Mouse (Mus musculus): ENCODE measurements around the gene Espn.
A peak's percentile ranks its signal among the peaks of the same experiment; 100 is the strongest.

Espn gene

DNA sequence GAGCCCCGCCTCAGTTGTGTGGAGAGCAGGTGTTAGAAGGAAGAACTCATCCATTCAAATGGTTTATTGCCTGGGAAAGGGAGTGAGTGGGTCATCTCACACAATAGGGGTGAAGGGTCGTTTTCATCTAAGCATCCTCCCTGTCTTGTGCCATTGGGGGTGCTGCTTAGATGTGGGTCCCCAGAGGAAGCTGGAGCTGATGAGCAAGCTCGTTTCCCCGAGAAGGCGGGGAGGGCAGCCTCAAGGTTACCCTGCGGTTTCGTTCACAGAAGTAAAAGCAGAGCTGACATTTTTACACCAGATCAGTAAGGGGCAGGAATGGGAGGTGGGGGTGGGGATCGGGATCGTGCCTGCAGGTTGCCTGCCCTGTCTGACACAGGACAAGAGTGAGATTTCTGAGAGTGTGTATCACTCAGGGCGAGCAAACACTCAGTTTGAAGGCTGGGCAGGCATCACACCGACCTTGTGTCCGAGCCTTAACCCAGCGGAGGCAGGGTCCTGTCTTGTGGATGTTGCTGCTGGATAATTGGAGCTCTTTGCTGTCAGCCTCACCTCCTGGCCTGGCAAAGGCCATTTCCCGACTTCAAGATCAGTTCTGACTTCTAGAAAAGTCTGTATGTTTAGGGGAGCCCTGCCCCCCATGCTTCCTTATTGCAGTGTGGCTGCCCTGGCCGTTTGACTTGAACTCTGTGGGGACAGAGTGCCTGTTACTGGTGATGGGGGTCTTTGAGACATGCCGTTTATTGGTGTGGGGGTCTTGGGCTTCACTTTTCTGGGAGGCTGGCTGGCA, 26.9 kb upstream of the Espn start:
- DNase-seq (ENCODE audit: low read depth, low spot score), result no peak

DNA sequence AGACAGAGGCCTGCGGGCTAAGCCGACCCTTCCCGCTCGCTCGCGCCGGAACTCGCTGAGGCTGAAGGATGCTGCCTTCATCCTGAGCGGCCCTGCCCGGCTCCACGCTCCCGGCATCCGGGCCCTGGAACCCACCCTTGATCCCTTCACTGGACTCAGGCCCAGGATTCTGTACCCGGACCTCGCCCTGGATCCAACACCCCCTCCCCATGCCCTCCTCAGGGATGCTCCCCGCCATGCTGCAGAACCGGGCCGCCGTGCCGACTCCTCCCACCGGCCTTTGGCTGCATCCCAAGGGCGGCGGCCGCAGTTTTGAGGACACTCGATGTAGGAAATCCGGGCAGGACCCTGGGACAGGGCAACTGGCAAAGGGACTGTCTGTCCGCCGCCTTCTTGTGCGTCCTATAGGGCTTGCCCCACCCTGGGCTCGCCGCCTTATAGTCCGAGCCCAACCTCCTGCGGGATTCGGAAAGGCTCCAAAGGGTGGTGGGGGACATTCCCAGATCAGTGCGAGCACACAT, 26.2 kb upstream of the Espn start:
- no peak for DNase-seq (ENCODE audit: low read depth, low spot score)

DNA sequence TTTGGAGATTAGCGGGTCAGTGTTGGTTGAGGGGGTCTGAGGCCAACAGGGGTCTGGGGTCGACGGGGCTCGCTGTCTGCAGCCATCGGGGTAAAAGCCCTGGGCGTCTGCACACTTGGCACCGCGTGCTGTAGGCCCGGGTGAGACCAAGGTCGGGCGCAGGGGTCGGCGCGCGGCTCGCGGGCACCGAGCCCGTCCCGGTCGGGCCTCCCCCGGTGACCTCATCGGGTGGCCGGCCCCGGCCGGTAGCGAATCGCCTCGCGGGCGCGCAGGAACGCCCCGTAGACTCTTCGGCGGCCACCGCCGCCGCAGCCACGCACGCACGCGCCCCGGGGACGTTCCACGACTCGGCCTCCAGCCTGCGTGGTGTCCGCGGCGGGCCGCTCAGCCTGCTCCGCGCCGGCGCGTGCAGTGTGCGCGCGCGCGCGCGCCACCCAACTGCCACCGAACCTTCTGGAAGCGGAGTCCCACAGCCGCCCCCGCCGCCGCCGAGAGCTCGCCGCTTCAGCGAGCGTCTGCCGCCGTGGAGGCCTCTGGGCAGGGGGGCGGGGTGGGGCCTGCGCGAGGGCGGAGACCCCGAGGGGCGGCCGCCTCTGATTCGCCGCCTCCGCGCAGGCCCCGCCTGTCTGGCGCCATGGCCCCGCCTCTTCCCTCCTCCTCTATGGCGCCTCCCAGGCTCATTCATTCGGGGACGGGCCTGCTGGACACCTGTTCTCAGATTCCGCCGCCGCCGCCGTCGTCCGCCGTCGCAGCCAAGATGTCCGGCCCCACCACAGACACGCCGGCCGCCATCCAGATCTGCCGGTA, 25.6 kb upstream of the Espn start, which contains the start of gene Acot7:
Acot7 (plus strand) TSS at position 598 of the 807 bp plus-strand sequence.
- DNase-seq (ENCODE audit: low read depth, low spot score), result peak; percentile 83

DNA sequence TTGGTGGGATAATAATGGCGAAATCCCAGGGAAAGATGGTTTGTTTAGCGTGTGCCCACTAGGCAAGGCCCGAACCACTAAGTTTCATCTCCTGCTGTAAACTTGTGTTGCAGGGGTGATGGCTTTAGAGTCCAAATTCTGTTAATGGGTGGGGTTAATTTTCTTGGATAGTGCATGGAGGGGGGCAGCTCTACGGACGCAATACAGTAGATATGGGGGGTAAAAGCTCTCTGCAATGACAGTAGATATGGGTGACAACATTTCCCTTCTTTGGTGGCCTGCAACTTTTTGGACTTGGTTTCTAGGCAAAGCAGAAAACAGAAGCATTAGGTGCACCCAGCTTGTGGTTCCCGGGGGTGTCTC, 25.0 kb upstream of the Espn start:
- DNase-seq (ENCODE audit: low read depth, low spot score), result no peak

DNA sequence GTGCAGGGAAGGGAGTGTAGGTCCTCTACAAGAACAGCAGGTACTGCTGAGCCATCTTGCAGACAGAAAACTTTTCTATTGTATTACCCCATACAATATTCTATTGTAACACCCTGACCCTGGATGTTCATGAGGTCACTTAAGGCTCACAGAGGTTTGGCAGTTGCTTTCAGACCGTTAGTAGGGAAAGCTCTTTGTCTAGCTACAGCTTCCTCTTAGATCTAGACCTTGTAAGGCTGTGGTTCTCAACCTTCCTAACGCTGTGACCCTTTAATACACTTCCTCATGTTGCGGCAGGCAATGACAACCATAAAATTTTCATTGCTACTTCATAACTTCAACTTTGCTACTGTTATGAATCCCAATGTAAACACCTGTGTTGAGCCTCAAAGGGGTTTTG, 24.5 kb upstream of the Espn start:
- no peak for DNase-seq (ENCODE audit: low read depth, low spot score)

DNA sequence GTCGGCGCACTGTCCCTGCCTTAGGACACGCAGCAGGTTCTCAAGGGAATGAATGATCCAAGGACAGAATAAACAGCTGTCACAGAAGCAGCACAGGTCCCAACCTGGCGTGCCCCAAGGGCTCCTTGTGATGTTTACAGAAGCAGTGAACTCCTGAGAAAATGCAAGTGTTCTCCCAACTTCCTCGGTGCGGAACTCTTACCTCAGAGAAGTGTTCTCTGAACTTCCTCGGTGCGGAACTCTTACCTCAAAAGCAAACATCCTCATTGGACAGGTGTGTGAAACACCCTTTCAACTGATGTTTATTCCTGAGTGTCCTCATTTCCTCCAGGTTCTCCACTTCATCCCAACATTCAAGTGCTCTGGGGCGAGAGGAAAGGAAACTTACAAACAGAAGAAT, 21.8 kb upstream of the Espn start:
- DNase-seq (ENCODE audit: low read depth, low spot score), result no peak

DNA sequence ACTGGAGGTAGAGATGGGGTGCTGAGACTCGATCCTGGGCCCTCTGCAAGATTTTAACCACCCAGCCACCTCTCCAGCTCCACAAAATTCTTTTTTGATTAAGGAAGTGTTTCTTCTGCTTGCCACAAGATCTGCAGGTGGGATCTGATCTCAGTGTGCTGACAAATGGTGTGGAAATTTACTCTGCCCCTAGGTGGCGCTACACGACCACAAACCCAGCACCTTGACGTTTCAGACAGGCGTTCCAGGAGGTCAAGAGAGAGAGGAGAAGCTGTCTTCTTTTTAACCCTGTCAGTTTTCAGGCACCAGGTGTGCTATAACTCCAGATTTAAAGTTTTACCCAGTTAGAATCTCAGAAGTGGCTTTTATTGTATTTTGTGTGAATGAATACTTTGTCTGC, 20.9 kb upstream of the Espn start:
- peak; percentile 72 for DNase-seq (ENCODE audit: low read depth, low spot score)

DNA sequence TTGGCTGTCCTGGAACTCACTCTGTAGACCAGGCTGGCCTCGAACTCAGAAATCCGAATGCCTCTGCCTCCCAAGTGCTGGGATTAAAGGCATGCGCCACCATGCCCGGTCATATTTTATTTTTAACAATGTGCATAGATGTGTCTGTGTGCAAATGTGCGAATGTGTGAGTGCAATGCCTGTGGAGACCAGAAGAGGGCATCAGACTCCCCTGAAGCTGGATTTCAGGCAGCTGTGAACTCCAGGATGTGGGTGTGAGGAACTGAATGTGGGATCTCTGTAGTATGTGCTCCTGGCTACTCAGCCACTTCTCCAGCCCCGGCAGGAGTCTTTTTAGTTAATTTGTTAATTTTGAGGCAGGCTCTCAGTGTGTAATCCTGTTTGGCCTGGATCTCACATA, 19.4 kb upstream of the Espn start:
- DNase-seq (ENCODE audit: low read depth, low spot score), result no peak

DNA sequence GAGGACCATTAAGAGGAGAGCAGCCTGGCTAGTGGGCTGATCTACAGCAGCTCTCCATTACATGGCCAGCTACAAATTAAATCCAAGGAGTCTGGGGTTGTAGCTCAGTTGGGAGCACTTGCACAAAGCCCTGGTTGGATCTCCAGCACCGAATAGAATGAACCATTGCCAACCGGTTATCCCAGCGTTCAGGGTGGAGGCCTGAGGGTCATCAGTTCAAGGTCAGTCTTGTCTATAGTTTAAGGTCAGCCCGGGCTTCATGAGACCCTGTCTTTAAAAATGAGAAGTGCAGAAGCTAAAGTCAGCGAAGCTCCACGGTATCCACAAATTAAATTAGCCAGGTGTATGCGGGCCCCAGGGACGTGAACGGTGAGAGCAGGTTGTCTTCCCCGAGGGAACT, 18.1 kb upstream of the Espn start:
- DNase-seq (ENCODE audit: low read depth, low spot score), result no peak

DNA sequence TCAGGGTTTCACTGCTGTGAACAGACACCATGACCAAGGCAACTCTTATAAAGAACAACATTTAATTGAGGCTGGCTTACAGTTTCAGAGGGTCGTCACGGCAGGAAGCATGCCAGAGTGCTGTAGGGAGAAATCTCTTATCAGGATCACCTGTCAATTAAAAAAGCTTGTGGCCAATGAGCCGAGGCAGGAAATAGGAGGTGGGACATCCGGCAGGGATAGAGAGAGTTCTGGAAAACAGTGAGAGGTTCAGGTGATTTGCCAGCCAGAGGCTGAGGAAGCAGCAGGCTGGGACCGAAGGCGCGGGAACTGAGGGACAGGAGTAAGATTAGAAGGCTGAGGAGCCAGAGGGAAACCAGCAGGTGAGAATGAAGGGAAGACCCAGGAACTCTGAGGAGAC, 16.9 kb upstream of the Espn start:
- DNase-seq (ENCODE audit: low read depth, low spot score), result no peak

DNA sequence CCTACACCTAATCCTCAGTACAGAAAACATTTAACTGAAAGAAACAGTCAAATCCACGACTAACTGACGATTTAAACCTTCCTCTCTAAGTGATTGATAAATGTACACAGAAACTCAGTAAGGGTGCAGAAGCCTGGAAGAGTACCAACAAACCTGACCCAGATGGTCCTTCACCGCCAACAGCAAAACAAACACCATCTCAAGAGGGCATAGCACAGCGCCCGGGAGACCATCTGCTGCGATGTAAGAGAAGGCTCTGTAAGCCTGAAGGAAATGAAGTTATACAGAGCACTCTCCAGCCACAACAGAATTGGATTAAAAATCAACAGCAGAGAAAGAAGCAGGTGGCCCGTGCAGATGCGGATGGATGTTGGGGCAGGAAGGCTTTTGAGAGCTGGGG, 15.9 kb upstream of the Espn start:
- DNase-seq (ENCODE audit: low read depth, low spot score), result no peak

DNA sequence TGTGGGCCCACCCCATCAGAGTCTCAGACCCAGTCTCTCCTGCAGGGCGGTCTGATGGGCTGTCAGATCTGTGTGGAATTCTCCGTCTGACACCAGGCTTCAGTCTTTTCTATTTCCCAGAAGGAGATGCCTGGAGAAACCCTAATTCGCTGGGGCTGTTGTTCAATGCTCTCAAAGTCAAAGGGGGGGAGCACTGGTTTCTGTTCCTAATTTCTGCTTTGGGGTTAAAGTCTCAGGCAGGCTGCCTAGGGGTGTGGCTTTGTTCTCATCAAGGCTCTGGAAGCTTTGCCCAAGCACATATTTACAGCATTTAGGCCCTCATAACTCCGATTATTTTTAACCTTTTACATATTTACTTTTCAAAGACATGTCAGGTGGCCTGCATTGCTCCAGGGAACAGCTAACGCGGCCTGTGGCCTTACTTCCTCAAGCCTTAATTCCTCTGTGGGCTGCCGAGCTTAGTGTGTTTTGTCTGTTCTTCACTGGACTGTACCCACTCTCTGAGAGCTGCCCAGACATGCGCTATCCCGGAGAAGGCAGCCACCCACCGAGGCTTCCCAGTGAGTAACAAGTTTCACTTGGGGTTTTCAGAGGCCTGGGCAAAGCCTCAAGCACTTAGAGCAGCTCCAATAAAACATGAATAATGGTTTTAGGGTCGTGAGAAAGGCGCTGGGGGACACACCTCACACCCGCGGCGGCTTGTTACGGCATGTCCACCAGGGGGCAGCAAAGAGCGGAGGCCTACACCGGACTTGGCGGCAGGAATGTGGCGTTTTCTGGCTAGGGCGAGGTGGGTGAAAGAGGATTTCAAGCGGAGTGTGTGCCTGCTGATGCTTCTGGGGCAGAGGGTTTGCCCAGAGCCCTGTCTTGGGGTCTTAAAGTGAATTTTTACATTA, 13.1 kb upstream of the Espn start:
- no peak for DNase-seq (ENCODE audit: low read depth, low spot score)

DNA sequence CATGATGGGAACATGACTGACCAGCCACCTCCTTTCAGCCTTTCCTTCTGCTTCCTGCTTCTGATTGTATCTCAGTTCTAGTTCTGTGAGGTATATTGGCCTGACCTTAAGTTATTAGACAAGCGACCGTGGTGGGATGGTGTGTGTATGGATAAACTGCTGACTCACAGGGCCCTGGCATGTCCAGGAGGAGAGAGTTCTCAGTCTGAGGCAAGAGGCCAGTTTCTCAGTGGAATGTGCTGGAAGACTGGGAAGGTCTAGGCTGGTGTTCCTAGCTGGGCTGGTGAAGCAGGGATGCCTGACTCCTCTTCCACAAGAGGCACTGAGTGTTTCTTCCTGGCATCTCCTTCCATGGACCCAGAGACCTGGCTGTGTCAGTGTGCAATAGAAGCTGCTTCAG, 10.6 kb upstream of the Espn start:
- no peak for DNase-seq (ENCODE audit: low read depth, low spot score)

DNA sequence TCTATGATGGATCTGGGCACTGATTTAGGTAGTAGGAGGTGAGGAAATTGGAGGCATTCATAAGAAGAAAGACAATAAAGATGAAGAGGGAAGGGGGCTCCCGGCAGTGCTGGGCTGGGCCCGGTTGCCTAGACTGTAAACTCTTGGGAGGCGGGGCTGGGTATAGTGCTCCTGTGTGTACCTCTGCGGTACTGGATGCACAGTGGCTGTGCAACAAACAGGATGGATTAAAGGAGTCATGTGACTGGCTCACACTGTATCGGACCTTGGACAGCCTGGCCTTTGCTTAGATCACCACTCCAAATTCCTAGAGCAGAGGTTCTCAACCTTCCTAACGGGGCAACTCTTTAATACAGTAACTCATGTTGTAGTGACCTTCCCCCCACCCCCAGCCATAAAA, 9.4 kb upstream of the Espn start:
- DNase-seq (ENCODE audit: low read depth, low spot score), result no peak

DNA sequence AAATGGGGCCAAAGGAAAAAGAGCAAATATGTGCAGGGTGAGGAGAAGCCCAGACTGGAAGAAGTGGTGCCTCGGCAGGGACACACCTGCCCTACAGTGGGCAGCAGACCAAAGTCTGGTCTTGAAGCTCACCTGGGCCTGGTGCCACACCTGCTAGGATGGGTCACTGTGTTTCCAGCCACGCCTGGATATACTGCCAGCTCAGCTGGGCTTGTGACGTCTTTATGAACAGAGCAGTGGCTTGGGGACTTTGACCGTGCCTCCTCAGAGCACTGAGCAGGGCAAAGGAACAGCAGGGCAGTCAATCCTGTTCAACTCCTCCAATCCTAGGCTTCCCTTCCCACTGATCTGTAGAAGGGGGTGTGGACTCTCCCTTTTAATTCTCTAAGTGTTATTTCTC, 8.6 kb upstream of the Espn start:
- no peak for DNase-seq (ENCODE audit: low read depth, low spot score)

DNA sequence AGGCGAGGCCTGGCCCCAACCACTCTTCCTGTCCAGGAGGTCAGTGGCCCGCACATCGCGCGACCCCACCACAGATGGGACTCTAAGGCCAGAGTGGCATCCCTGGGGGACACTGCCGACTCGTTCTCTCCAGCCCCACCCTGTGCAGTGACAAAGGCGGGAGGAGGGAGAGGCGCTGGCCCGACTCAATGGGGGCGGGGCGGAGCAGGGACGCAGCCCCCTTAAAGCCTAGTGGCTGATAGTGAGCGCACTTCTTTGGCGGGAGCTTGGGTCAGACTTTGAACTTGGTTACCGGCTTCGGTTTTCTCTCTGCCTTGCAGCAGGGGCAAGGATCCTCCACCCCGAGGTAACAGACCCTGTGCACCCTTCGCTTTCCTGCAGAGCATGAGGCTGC, 7.1 kb upstream of the Espn start:
- DNase-seq (ENCODE audit: low read depth, low spot score), result no peak

DNA sequence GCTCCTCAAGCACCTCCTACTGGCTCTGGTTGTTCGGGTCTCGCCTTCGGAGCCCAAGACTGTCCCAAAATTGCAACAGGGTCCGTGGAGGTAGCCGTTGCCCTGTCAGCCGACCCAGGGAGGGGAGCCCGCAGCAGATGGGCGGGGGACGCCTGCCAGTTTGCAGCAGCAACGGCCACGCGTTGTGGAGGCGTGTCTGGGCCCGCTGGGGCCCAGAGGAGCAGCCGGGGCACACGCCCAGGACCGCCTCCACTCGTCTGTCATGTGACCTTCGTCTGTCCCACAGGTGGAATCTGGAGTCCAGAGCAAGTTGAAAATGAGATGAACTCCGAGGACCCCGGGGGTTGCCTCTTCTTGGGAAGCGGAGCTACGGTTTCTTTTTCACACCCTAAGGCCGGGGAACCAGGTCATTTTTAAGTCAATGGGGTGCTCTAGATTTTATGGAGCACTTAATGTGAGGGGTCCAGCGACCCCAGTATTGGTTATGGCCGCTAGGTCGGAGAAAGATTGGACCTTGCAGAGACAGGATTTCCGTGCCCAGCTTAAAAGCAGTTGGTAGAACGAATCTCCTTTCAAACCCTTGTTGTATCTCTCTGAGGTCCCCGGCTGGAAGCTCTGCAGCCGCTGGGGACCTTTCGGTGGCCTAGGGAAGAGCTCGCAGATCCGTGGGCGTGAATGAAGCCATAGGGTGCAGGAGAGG, 6.6 kb upstream of the Espn start, which contains the start of gene Hes2:
Hes2 (plus strand) TSS at position 283 of the 700 bp plus-strand sequence.
- no peak for DNase-seq (ENCODE audit: low read depth, low spot score)

DNA sequence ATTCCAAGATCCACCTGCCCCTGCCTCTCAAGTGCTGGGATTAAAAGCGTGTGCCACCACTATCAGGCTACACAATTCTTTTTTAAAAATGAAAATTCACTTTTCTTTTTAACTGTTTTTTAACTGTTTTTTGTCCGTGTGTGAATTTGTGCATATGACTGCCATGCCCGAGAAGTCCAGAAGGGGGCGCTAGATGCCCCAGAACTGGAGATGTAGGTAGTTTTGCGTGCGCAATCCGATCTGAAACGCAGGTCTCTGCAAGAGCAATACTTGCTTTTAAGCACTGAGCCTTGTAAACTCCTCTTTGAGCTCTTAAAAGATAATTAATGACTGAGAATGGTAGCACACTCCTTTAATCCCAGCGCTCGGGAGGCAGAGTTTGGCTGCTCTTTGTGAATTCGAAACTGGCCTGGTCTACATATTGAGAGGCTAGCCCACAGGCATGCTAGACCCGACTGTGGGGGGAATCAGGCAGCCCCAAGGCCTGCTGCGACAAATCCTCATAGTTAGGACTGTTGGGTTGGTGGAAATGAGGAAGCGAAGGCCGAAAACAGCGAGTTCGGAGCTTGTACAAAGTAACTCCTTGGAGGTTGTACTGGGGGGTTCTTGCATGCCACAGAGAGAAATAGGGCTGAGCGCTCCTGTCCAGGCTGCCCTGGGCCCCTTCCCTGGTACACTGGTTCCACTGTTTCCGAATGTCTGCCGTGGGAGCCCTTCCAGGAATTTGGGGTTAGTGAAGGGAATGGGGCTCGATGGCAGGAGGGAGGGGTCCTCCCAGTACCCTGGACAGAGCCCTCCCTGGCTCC, 5.8 kb upstream of the Espn start:
- no peak for DNase-seq (ENCODE audit: low read depth, low spot score)

DNA sequence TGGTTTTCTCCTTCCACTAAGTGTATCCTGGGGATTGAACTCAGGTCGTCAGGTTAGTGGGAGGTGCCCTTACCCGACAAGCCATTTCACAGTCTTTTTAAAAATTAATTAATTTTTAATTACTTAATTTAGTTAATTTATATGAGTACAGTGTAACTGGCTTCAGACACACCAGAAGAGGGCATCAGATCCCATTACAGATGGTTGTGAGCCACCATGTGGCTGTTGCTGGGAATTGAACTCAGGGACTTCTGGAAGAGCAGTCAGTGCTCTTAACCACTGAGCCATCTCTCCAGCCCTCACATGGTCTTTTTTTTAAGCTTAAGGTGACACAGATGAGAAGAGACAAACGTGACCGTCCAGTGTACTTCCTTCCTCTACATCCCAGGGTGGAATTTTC, 2.8 kb upstream of the Espn start:
- DNase-seq (ENCODE audit: low read depth, low spot score), result no peak

DNA sequence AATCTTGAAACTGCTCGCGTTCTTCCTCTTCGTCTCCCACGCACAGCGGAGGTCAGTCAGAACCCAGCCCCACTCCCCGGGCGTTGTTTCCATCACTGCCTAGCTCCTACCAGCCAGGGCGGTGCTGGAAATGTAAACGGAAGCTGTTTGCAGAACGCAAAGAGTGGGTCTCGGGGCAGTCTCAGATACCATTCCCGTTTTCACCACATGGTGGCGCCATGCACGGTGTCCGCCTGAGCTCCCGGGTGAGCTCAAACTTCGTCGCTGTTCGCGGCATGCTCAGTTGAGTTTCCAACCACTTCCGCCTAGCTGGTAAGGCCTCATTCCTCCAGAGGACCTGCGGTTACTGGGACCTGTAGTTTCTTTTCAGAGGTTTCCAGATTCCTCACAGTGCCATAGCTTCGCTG, 1.6 kb upstream of the Espn start:
- DNase-seq (ENCODE audit: low read depth, low spot score), result no peak

Measured in retina, adult 2 months (tissue).